Mouse (Mus musculus): ENCODE results near the gene Trio.
"Not testable (repeated sequence)": the region's sequence is repeated elsewhere in the genome, so short reads cannot be mapped to it uniquely, and the experiment has no call there.

Gene Trio

GRCm38 (mm10) chr15:27840125-27840524, 185.5 kb downstream of the Trio start:
- no peak for DNase-seq (ENCODE audit: low spot score in 2 of 2)

- no peak for DNase-seq (ENCODE audit: low spot score in 2 of 2)
These were observed 194.0 kb downstream of the Trio start for GRCm38 (mm10) chr15:27831646-27832045.

- DNase-seq (ENCODE audit: low spot score in 2 of 2): not testable (repeated sequence)
These were observed 197.8 kb downstream of the Trio start for GRCm38 (mm10) chr15:27827871-27828270.

GRCm38 (mm10) chr15:27826886-27827285, 198.8 kb downstream of the Trio start:
- DNase-seq (ENCODE audit: low spot score in 2 of 2): no peak

GRCm38 (mm10) chr15:27826048-27826637, 199.5 kb downstream of the Trio start:
- DNase-seq (ENCODE audit: low spot score in 2 of 2): no peak

GRCm38 (mm10) chr15:27825390-27825789, 200.3 kb downstream of the Trio start:
- DNase-seq (ENCODE audit: low spot score in 2 of 2): no peak

GRCm38 (mm10) chr15:27823581-27823980, 202.1 kb downstream of the Trio start:
- DNase-seq (ENCODE audit: low spot score in 2 of 2): no peak

- DNase-seq (ENCODE audit: low spot score in 2 of 2): no peak
These were observed 203.2 kb downstream of the Trio start for GRCm38 (mm10) chr15:27822461-27822860.

GRCm38 (mm10) chr15:27821651-27822364, 203.8 kb downstream of the Trio start:
- no peak for DNase-seq (ENCODE audit: low spot score in 2 of 2)

GRCm38 (mm10) chr15:27817096-27817495, 208.6 kb downstream of the Trio start:
- DNase-seq (ENCODE audit: low spot score in 2 of 2): no peak

GRCm38 (mm10) chr15:27814677-27815391, 210.8 kb downstream of the Trio start:
- DNase-seq (ENCODE audit: low spot score in 2 of 2): no peak

- no peak for DNase-seq (ENCODE audit: low spot score in 2 of 2)
These were observed 214.7 kb downstream of the Trio start for GRCm38 (mm10) chr15:27810793-27811488.

- no peak for DNase-seq (ENCODE audit: low spot score in 2 of 2)
These were observed 215.4 kb downstream of the Trio start for GRCm38 (mm10) chr15:27810262-27810661.

GRCm38 (mm10) chr15:27808596-27809276, 216.9 kb downstream of the Trio start:
- peak in 1 of 2 experiments; percentile 60 for DNase-seq (ENCODE audit: low spot score in 2 of 2)

GRCm38 (mm10) chr15:27806219-27806618, 219.4 kb downstream of the Trio start:
- DNase-seq (ENCODE audit: low spot score in 2 of 2): no peak

- no peak for DNase-seq (ENCODE audit: low spot score in 2 of 2)
These were observed 220.0 kb downstream of the Trio start for GRCm38 (mm10) chr15:27805654-27806053.

GRCm38 (mm10) chr15:27804447-27804846, 221.2 kb downstream of the Trio start:
- DNase-seq (ENCODE audit: low spot score in 2 of 2): no peak

- DNase-seq (ENCODE audit: low spot score in 2 of 2): no peak
These were observed 221.9 kb downstream of the Trio start for GRCm38 (mm10) chr15:27803568-27804345.

GRCm38 (mm10) chr15:27802243-27802642, 223.4 kb downstream of the Trio start:
- no peak for DNase-seq (ENCODE audit: low spot score in 2 of 2)

GRCm38 (mm10) chr15:27801177-27801576, 224.5 kb downstream of the Trio start:
- no peak for DNase-seq (ENCODE audit: low spot score in 2 of 2)
